Mouse (Mus musculus): ENCODE data around the gene Zfp874b. TPM values are rescaled to one million over a fixed set of nuclear protein-coding genes. Genes with fewer than 3 reads are reported as not detected.
A peak's percentile ranks its signal among the peaks of the same experiment; 100 is the strongest.

Zfp874b gene
- 1.7 and 2.6 TPM in 2 replicates for polyA plus RNA-seq (2014; fragmentation: Nextera tagmentation; extraction: Ambion mirVana)

GRCm38 (mm10) chr13:67483625-67484423 is at the start of gene Zfp874b:
TSS of gene Zfp874b (minus strand) at chr13:67484258.
- WGBS = 4% methylated on average over 20 of the region's 20 CpGs
- DNase-seq (ENCODE audit: low spot score) = peak; percentile 88
- peak within 1 kb of the TSS; percentile 53 for H3K4me3 ChIP-seq (ENCODE audit: low read depth, low read length)

GRCm38 (mm10) chr13:67527049-67527730 is 43.1 kb upstream of the Zfp874b start:
- ATAC-seq (ENCODE audit: insufficient number of reproducible peaks, low FRiP score, low TSS enrichment, low read depth) = no peak

More at GRCm38 (mm10) chr13:67483625-67484423, at the start of gene Zfp874b:
- no peaks in the 10 kb centered on the region for H3K27me3 ChIP-seq (ENCODE audit: control insufficient read depth, insufficient read depth, low read length)
- peak within 1 kb of the TSS; percentile 50 for H3K4me2 ChIP-seq (ENCODE audit: low read depth, severe bottlenecking)
- no peaks in the 10 kb centered on the region for H3K9me3 ChIP-seq (ENCODE audit: control insufficient read depth, low read length)
- no peaks in the 10 kb centered on the region for H3K36me3 ChIP-seq (ENCODE audit: control insufficient read depth, insufficient read depth, low read length)
- peak; percentile 92 for ATAC-seq (ENCODE audit: insufficient number of reproducible peaks, low FRiP score, low TSS enrichment, low read depth)
- no peak within 1 kb of the TSS for H3K27ac ChIP-seq (replicated peaks; ENCODE audit: low read depth, low read length)
- H3K4me1 ChIP-seq (ENCODE audit: control insufficient read depth, insufficient read depth, low read length) = no peaks in the 10 kb centered on the region
- peak within 1 kb of the TSS; percentile 34 for H3K9ac ChIP-seq (ENCODE audit: low read length)

GRCm38 (mm10) chr13:67525753-67526410 is 41.8 kb upstream of the Zfp874b start, which contains the start of the genes Gm26965 and Zfp87:
TSS of gene Gm26965 (minus strand) at chr13:67526151.
TSS of gene Zfp87 (minus strand) at chr13:67526177.
- Histone ChIP-seq H3K27me3 (ENCODE audit: control insufficient read depth, insufficient read depth, low read length) (no peaks in the 10 kb centered on the region), H3K4me3 (ENCODE audit: low read depth, low read length) (peak within 1 kb of the TSS; percentile 91), H3K9me3 (ENCODE audit: control insufficient read depth, low read length) (no peaks in the 10 kb centered on the region), H3K4me2 (ENCODE audit: low read depth, severe bottlenecking) (peak within 1 kb of the TSS; percentile 75), H3K27ac (replicated peaks; ENCODE audit: low read depth, low read length) (no peak within 1 kb of the TSS; the same call in 1 of the 2 replicates), H3K4me1 (ENCODE audit: control insufficient read depth, insufficient read depth, low read length) (peaks cover 5% of the 10 kb centered on the region; the same call in 1 of the 2 replicates), H3K36me3 (ENCODE audit: control insufficient read depth, insufficient read depth, low read length) (no peaks in the 10 kb centered on the region; the same call in 1 of the 2 replicates), H3K9ac (ENCODE audit: low read length) (peak within 1 kb of the TSS; percentile 78)
- DNase-seq (ENCODE audit: low spot score) (peak; percentile 93), ATAC-seq (ENCODE audit: insufficient number of reproducible peaks, low FRiP score, low TSS enrichment, low read depth) (peak; percentile 97)
- WGBS = under 1% methylated on average over 27 of the region's 27 CpGs

More at GRCm38 (mm10) chr13:67527049-67527730, 43.1 kb upstream of the Zfp874b start:
- Histone ChIP-seq H3K27ac (replicated peaks; ENCODE audit: low read depth, low read length) (no peak overlapping the region), H3K27me3 (ENCODE audit: control insufficient read depth, insufficient read depth, low read length) (no peaks in the 10 kb centered on the region), H3K4me2 (ENCODE audit: low read depth, severe bottlenecking) (no peak overlapping the region), H3K9me3 (ENCODE audit: control insufficient read depth, low read length) (no peaks in the 10 kb centered on the region), H3K4me3 (ENCODE audit: low read depth, low read length) (no peak overlapping the region), H3K9ac (ENCODE audit: low read length) (no peak overlapping the region), H3K36me3 (ENCODE audit: control insufficient read depth, insufficient read depth, low read length) (no peaks in the 10 kb centered on the region), H3K4me1 (ENCODE audit: control insufficient read depth, insufficient read depth, low read length) (peaks cover 5% of the 10 kb centered on the region; the same call in 1 of the 2 replicates)
- DNase-seq (ENCODE audit: low spot score) = no peak
- 77% methylated on average over 3 of the region's 3 CpGs for WGBS

GRCm38 (mm10) chr13:67500908-67501307 is 16.9 kb upstream of the Zfp874b start:
- WGBS = 84% methylated on average over 1 of the region's 1 CpGs
- Histone ChIP-seq H3K27ac (replicated peaks; ENCODE audit: low read depth, low read length) (no peak overlapping the region), H3K4me3 (ENCODE audit: low read depth, low read length) (no peak overlapping the region), H3K4me1 (ENCODE audit: control insufficient read depth, insufficient read depth, low read length) (0 out of 2 replicates have a peak, but pooled peaks cover 3% of the 10 kb centered on the region), H3K36me3 (ENCODE audit: control insufficient read depth, insufficient read depth, low read length) (no peaks in the 10 kb centered on the region), H3K9ac (ENCODE audit: low read length) (no peak overlapping the region), H3K9me3 (ENCODE audit: control insufficient read depth, low read length) (no peaks in the 10 kb centered on the region), H3K4me2 (ENCODE audit: low read depth, severe bottlenecking) (no peak overlapping the region), H3K27me3 (ENCODE audit: control insufficient read depth, insufficient read depth, low read length) (no peaks in the 10 kb centered on the region)
- ATAC-seq (ENCODE audit: insufficient number of reproducible peaks, low FRiP score, low TSS enrichment, low read depth) = no peak
- no peak for DNase-seq (ENCODE audit: low spot score)

- no peak within 1 kb of the TSS for H3K27ac ChIP-seq (replicated peaks; ENCODE audit: low read depth, low read length)
- WGBS = under 1% methylated on average over 22 of the region's 22 CpGs
Measured at GRCm38 (mm10) chr13:67500084-67500719, 16.1 kb upstream of the Zfp874b start, which contains the start of gene Zfp58. TSS of gene Zfp58 (minus strand) at chr13:67500555.

GRCm38 (mm10) chr13:67495631-67496030 is 11.6 kb upstream of the Zfp874b start:
- H3K4me3 ChIP-seq (ENCODE audit: low read depth, low read length) = no peak overlapping the region
- WGBS = 92% methylated on average over 1 of the region's 1 CpGs
- no peak overlapping the region for H3K27ac ChIP-seq (replicated peaks; ENCODE audit: low read depth, low read length)
- 0 out of 2 replicates have a peak, but pooled peaks cover 3% of the 10 kb centered on the region for H3K4me1 ChIP-seq (ENCODE audit: control insufficient read depth, insufficient read depth, low read length)
- ATAC-seq (ENCODE audit: insufficient number of reproducible peaks, low FRiP score, low TSS enrichment, low read depth) (no peak), DNase-seq (ENCODE audit: low spot score) (no peak)
- peaks cover 2% of the 10 kb centered on the region; the same call in 1 of the 2 replicates for H3K9me3 ChIP-seq (ENCODE audit: control insufficient read depth, low read length)
- peaks cover 15% of the 10 kb centered on the region for H3K36me3 ChIP-seq (ENCODE audit: control insufficient read depth, insufficient read depth, low read length)
- H3K4me2 ChIP-seq (ENCODE audit: low read depth, severe bottlenecking) = no peak overlapping the region
- H3K9ac ChIP-seq (ENCODE audit: low read length) = no peak overlapping the region
- no peaks in the 10 kb centered on the region for H3K27me3 ChIP-seq (ENCODE audit: control insufficient read depth, insufficient read depth, low read length)

More at GRCm38 (mm10) chr13:67500084-67500719, 16.1 kb upstream of the Zfp874b start, which contains the start of gene Zfp58:
- Histone ChIP-seq H3K4me3 (ENCODE audit: low read depth, low read length) (peak within 1 kb of the TSS; percentile 82), H3K4me1 (ENCODE audit: control insufficient read depth, insufficient read depth, low read length) (0 out of 2 replicates have a peak, but pooled peaks cover 3% of the 10 kb centered on the region), H3K36me3 (ENCODE audit: control insufficient read depth, insufficient read depth, low read length) (no peaks in the 10 kb centered on the region), H3K9me3 (ENCODE audit: control insufficient read depth, low read length) (no peaks in the 10 kb centered on the region), H3K27me3 (ENCODE audit: control insufficient read depth, insufficient read depth, low read length) (no peaks in the 10 kb centered on the region), H3K4me2 (ENCODE audit: low read depth, severe bottlenecking) (peak within 1 kb of the TSS; percentile 64), H3K9ac (ENCODE audit: low read length) (peak within 1 kb of the TSS; percentile 74)
- DNase-seq (ENCODE audit: low spot score) = peak; percentile 88
- ATAC-seq (ENCODE audit: insufficient number of reproducible peaks, low FRiP score, low TSS enrichment, low read depth) = peak; percentile 93

GRCm38 (mm10) chr13:67484424-67484811 is 360 bp upstream of the Zfp874b start:
- DNase-seq (ENCODE audit: low spot score) = no peak
- Histone ChIP-seq H3K27me3 (ENCODE audit: control insufficient read depth, insufficient read depth, low read length) (no peaks in the 10 kb centered on the region), H3K4me2 (ENCODE audit: low read depth, severe bottlenecking) (peak overlapping the region; percentile 50), H3K9ac (ENCODE audit: low read length) (no peak overlapping the region; the same call in 1 of the 2 replicates), H3K27ac (replicated peaks; ENCODE audit: low read depth, low read length) (no peak overlapping the region), H3K36me3 (ENCODE audit: control insufficient read depth, insufficient read depth, low read length) (peaks cover 2% of the 10 kb centered on the region; the same call in 1 of the 2 replicates), H3K4me1 (ENCODE audit: control insufficient read depth, insufficient read depth, low read length) (no peaks in the 10 kb centered on the region), H3K9me3 (ENCODE audit: control insufficient read depth, low read length) (no peaks in the 10 kb centered on the region), H3K4me3 (ENCODE audit: low read depth, low read length) (peak overlapping the region; percentile 53)
- peak; percentile 63 for ATAC-seq (ENCODE audit: insufficient number of reproducible peaks, low FRiP score, low TSS enrichment, low read depth)
- 43% methylated on average over 8 of the region's 8 CpGs for WGBS
